Mouse (Mus musculus) retina, postnatal 1 day (tissue): Measurements from ENCODE around the gene Mgmt.

Experiments used
- DNase-seq: peaks from one replicate; pipeline ENCODE4 v3.0.0-alpha.2; 2012

Mgmt gene

GRCm38 (mm10) chr7:136894106-136894986 lies at the start of gene Mgmt:
Gene Mgmt (plus strand): TSS chr7:136894614.
- peak; percentile 94 for DNase-seq

- peak; percentile 31 for DNase-seq
Observed at GRCm38 (mm10) chr7:136844835-136845234, 49.6 kb upstream of the Mgmt start.

GRCm38 (mm10) chr7:136845321-136845720 lies 49.1 kb upstream of the Mgmt start:
- peak; percentile 60 for DNase-seq

GRCm38 (mm10) chr7:136846086-136846620 lies 48.3 kb upstream of the Mgmt start:
- no peak for DNase-seq

- no peak for DNase-seq
Observed at GRCm38 (mm10) chr7:136847601-136848000, 46.8 kb upstream of the Mgmt start.

- DNase-seq = no peak
Observed at GRCm38 (mm10) chr7:136848761-136849160, 45.7 kb upstream of the Mgmt start.

GRCm38 (mm10) chr7:136849811-136850210 lies 44.6 kb upstream of the Mgmt start:
- no peak for DNase-seq

GRCm38 (mm10) chr7:136850339-136850738 lies 44.1 kb upstream of the Mgmt start:
- no peak for DNase-seq

- DNase-seq = no peak
Observed at GRCm38 (mm10) chr7:136851946-136852345, 42.5 kb upstream of the Mgmt start.

GRCm38 (mm10) chr7:136852721-136853120 lies 41.7 kb upstream of the Mgmt start:
- DNase-seq = no peak

GRCm38 (mm10) chr7:136864677-136865463 lies 29.5 kb upstream of the Mgmt start:
- DNase-seq = no peak

GRCm38 (mm10) chr7:136865876-136866275 lies 28.5 kb upstream of the Mgmt start:
- DNase-seq = no peak

GRCm38 (mm10) chr7:136866535-136866934 lies 27.9 kb upstream of the Mgmt start:
- DNase-seq = no peak

GRCm38 (mm10) chr7:136871535-136871934 lies 22.9 kb upstream of the Mgmt start:
- DNase-seq = no peak

- DNase-seq = peak; percentile 42
Observed at GRCm38 (mm10) chr7:136872059-136872458, 22.4 kb upstream of the Mgmt start.

GRCm38 (mm10) chr7:136874396-136874795 lies 20.0 kb upstream of the Mgmt start:
- DNase-seq = no peak

- peak; percentile 36 for DNase-seq
Observed at GRCm38 (mm10) chr7:136880386-136880785, 14.0 kb upstream of the Mgmt start.

- peak; percentile 19 for DNase-seq
Observed at GRCm38 (mm10) chr7:136888161-136888560, 6.3 kb upstream of the Mgmt start.

- DNase-seq = no peak
Observed at GRCm38 (mm10) chr7:136895356-136895755, 942 bp downstream of the Mgmt start.

- no peak for DNase-seq
Observed at GRCm38 (mm10) chr7:136895851-136896250, 1.4 kb downstream of the Mgmt start.

GRCm38 (mm10) chr7:136897481-136897880 lies 3.1 kb downstream of the Mgmt start:
- peak; percentile 67 for DNase-seq

GRCm38 (mm10) chr7:136898005-136898404 lies 3.6 kb downstream of the Mgmt start:
- peak; percentile 16 for DNase-seq

- no peak for DNase-seq
Observed at GRCm38 (mm10) chr7:136908616-136909144, 14.3 kb downstream of the Mgmt start.
